Mouse (Mus musculus) neural tube, embryonic 12.5 days (tissue): ENCODE results near the gene Sfxn3. TPM values are rescaled to one million over a fixed set of nuclear protein-coding genes. Genes with fewer than 3 reads are reported as not detected.

Experiments
- ATAC-seq: fragments of 200-750 bp; cut with Nextera tagmentation; 2 replicates; pipeline ENCODE4 v1.8.0; 2017; ENCODE audit warnings: low read depth, mild to moderate bottlenecking, moderate TSS enrichment, moderate library complexity; ENCODE audit not compliant: low FRiP score
- H3K27ac ChIP-seq: fragments of 300-500 bp; sonication (generic); 2 replicates; pipeline ENCODE4 v1.5.1; 2016
- H3K27me3 ChIP-seq: fragments of 300-500 bp; sonication (generic); replicated peaks from 2 replicates; pipeline ENCODE4 v1.6.1; 2016; ENCODE audit warnings: mild to moderate bottlenecking
- H3K36me3 ChIP-seq: fragments of 300-500 bp; sonication (generic); 2 replicates; pipeline ENCODE4 v1.6.1; 2016; ENCODE audit warnings: mild to moderate bottlenecking
- H3K4me1 ChIP-seq: fragments of 300-500 bp; sonication (generic); 2 replicates; pipeline ENCODE4 v1.6.1; 2016
- H3K4me2 ChIP-seq: fragments of 300-500 bp; sonication (generic); replicated peaks from 2 replicates; pipeline ENCODE4 v1.6.1; 2016; ENCODE audit warnings: mild to moderate bottlenecking
- H3K4me3 ChIP-seq: fragments of 300-500 bp; sonication (generic); 2 replicates; pipeline ENCODE4 v1.5.1; 2016
- H3K9ac ChIP-seq: fragments of 300-500 bp; sonication (generic); 2 replicates; pipeline ENCODE4 v1.6.1; 2016; ENCODE audit warnings: mild to moderate bottlenecking
- H3K9me3 ChIP-seq: fragments of 300-500 bp; sonication (generic); 2 replicates; pipeline ENCODE4 v1.6.1; 2016; ENCODE audit warnings: mild to moderate bottlenecking
- WGBS: fragments of 180-500 bp; shearing (Covaris S2); methylation state at CpG from one replicate; pipeline ENCODE4 v1.1.7; 2016; 5-methylcytosine and 5-hydroxymethylcytosine counted together
- polyA plus RNA-seq: library from polyadenylated mRNA; unstranded; fragments of >200 nt; fragmentation: Nextera tagmentation; extraction: Ambion mirVana; gene quantifications from 2 replicates; pipeline ENCODE4 v1.2.1, GENCODE M21; 2016

Gene Sfxn3
- polyA plus RNA-seq, 1 experiment from 2014 or later, result 41.2 TPM

DNA sequence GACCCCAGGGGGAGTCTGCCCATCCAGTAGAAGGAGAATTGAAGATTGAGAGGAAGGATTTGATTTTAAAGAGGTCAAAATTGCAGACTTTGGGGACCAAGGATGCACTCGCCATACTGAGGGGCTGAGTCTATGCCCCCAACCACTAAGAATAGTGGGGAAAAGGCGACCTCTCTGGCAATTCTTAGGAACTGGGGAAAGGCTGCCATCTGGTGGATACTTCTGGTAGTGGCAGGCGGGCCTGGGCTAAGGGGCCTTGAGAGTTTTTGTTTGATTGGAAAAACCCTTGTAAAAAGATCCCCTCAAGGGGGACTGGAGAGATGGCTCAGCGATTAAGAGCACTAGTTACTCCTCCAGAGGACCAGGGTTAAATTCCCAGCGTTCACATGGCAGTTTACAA is 34.0 kb downstream of the Sfxn3 start:
- 2% methylated on average over 5 of the region's 5 CpGs for WGBS
- H3K9me3 ChIP-seq, result no peaks in the 10 kb centered on the region
- no peak overlapping the region for H3K27ac ChIP-seq
- H3K4me2 ChIP-seq, result peak overlapping the region; percentile 51
- peaks cover 97% of the 10 kb centered on the region for H3K27me3 ChIP-seq
- ATAC-seq, result no peak
- H3K4me3 ChIP-seq, result no peak overlapping the region
- peaks cover 28% of the 10 kb centered on the region for H3K4me1 ChIP-seq
- H3K36me3 ChIP-seq, result no peaks in the 10 kb centered on the region
- no peak overlapping the region for H3K9ac ChIP-seq

DNA sequence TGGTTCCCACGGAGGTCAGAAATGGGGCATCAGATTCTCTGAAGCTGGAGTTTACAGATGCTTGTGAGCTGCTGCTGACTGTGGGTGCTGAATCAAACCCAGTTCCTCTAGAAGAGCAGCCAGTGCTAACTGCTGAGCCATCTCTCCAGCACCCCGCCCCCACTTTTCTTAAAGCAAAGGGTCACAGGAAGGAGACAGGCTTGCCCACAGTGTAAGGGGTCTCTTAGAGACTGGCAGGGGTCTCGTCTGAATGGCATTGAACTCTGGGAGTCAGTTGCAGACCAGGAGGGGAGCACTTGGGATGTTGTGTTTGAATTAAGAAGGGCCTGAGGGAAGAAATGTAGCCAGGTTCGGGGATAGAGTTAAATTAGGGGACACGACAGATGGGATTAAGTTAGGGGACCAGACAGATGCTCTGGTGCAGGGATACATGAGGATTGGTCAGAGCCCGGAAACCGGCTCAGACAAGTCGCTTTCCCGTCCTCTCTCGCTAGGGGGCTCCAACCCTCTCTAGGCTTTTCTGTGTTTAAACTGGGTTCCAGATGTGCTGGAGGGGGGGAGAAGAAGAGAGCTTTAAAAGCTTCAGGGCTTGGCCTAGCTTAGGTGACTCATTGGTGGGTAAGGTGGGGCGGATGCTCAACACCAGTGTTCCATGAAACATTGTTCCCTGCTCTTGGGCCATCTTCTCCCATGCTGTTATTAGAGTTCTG is 34.7 kb downstream of the Sfxn3 start:
- WGBS, result 17% methylated on average over 11 of the region's 11 CpGs
- Histone ChIP-seq H3K36me3 (no peaks in the 10 kb centered on the region), H3K27me3 (peaks cover 96% of the 10 kb centered on the region), H3K4me1 (peaks cover 21% of the 10 kb centered on the region), H3K27ac (no peak overlapping the region), H3K9ac (no peak overlapping the region), H3K4me3 (no peak overlapping the region), H3K9me3 (no peaks in the 10 kb centered on the region), H3K4me2 (no peak overlapping the region)
- no peak for ATAC-seq

DNA sequence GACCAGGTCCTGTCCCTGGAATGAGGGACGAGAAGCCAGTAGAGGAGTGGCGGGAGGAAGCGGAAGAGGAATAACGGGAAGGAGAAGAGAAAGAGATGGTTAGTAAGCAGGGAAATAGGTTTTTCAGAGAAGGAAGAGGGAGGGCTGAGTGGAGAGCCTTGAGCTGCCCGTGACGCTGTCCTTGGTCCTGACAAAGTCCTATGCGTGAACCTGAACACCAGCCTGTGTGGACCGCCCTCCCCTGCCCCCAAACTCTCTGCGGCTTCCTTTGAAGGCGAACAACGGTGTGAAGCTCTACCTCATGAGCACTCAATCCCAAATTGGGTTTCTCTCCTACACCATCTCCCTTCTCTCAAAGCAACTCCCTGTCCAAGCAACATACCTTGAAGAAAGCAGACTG is 50.6 kb downstream of the Sfxn3 start:
- Histone ChIP-seq H3K4me1 (no peaks in the 10 kb centered on the region), H3K27ac (no peak overlapping the region), H3K4me2 (no peak overlapping the region), H3K27me3 (peaks cover 35% of the 10 kb centered on the region), H3K9me3 (no peaks in the 10 kb centered on the region), H3K36me3 (no peaks in the 10 kb centered on the region), H3K9ac (no peak overlapping the region), H3K4me3 (no peak overlapping the region)
- ATAC-seq, result no peak
- WGBS, result 33% methylated on average over 11 of the region's 11 CpGs

DNA sequence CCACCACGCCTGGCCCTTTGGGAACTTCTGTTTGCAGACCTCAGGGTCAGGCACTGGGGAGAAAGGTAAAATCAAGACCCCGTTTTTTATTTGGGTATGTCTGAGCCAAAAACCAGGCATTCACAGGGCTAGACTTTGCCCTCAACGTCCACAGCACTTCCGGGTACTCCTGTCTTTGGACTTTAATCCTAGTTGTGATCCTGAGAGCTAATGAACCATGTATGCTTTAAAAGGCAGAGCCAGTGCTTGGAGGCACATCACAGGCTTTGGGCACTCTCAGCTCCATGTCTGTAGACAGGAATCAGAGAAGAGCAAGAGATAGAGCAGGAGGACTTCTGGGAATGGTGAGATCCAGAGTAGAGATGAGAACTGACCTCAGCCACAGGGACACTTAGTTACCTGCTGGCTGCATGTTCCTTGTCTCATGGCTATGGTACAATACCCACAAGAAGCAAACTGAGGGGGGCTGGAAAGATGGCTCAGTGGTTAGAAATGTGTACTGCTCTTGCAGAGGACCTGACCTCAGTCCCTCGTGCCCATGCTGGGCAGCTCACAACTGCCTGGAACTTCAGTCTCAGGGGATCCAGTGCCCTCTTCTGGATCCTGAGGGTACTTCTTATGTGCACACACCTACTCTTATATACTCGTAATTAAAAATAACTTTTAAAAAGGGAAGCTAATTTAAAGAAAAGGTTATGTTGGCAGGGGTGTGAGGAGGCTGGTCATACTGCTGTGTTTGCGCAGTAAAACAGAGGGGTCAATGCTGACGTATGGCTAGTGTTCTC is 53.4 kb downstream of the Sfxn3 start:
- WGBS, result 80% methylated on average over 8 of the region's 8 CpGs
- H3K4me1 ChIP-seq, result no peaks in the 10 kb centered on the region; the same call in 1 of the 2 replicates
- no peaks in the 10 kb centered on the region for H3K36me3 ChIP-seq
- ATAC-seq, result no peak
- peaks cover 63% of the 10 kb centered on the region for H3K27me3 ChIP-seq
- no peak overlapping the region for H3K4me2 ChIP-seq
- H3K9ac ChIP-seq, result no peak overlapping the region
- H3K4me3 ChIP-seq, result no peak overlapping the region
- no peak overlapping the region for H3K27ac ChIP-seq
- H3K9me3 ChIP-seq, result no peaks in the 10 kb centered on the region

DNA sequence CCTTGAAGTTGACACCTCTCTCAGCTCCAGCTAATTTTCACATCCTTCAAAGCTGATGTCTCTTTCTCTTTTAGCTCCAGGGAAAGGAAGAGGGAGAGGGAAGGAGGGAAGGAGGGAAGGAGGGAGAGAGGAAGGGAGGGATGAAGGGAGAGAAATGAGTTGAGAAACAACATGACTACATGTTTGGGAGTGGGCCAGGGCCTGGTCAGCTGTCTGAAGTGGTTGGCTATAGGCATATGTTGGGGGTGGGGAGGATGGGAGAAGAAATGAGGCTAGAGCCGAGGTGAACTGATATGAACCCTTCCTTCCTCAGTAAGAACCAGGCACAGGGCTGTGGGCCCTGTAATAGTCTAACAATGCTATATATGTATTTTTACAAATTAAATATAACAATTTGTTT is 58.3 kb downstream of the Sfxn3 start:
- Histone ChIP-seq H3K4me3 (no peak overlapping the region), H3K9me3 (no peaks in the 10 kb centered on the region), H3K4me1 (no peaks in the 10 kb centered on the region; the same call in 1 of the 2 replicates), H3K27ac (no peak overlapping the region), H3K9ac (no peak overlapping the region), H3K27me3 (peaks cover 85% of the 10 kb centered on the region), H3K4me2 (no peak overlapping the region), H3K36me3 (no peaks in the 10 kb centered on the region)
- ATAC-seq, result no peak
- WGBS, result 58% methylated on average over 1 of the region's 1 CpGs

Other genes with a start within 250 kb of the Sfxn3 start
- 37.2 and 38.9 TPM in 2 replicates for gene Slf2, start 116.4 kb upstream of the Sfxn3 start, polyA plus RNA-seq
- 10.1 and 10.8 TPM in 2 replicates for gene Sema4g, start 58.4 kb upstream of the Sfxn3 start, polyA plus RNA-seq
- gene Twnk, start 41.8 kb upstream of the Sfxn3 start, polyA plus RNA-seq, result 21.4 and 22.8 TPM in 2 replicates
- 82.9 and 83.2 TPM in 2 replicates for gene Mrpl43, start 41.1 kb upstream of the Sfxn3 start, polyA plus RNA-seq
- gene Lzts2, start 33.1 kb upstream of the Sfxn3 start, polyA plus RNA-seq, result 68.5 and 70.0 TPM in 2 replicates
- 0.63 and 0.72 TPM in 2 replicates for gene Pdzd7, start 1.8 kb upstream of the Sfxn3 start, polyA plus RNA-seq
- 0.46 and 0.57 TPM in 2 replicates for gene Kazald1, start 27.7 kb downstream of the Sfxn3 start, polyA plus RNA-seq
- gene Tlx1, start 103.2 kb downstream of the Sfxn3 start, polyA plus RNA-seq, result 2.0 and 2.4 TPM in 2 replicates
- 20.3 and 21.3 TPM in 2 replicates for gene Lbx1, start 188.3 kb downstream of the Sfxn3 start, polyA plus RNA-seq